Mouse (Mus musculus) thymus, adult 2 months (tissue): Measurements from ENCODE around the gene H2-T22. TPM values are rescaled to one million over a fixed set of nuclear protein-coding genes. Genes with fewer than 3 reads are reported as not detected.
A peak's percentile ranks its signal among the peaks of the same experiment; 100 is the strongest.
"Not testable (repeated sequence)": the region's sequence is repeated elsewhere in the genome, so short reads cannot be mapped to it uniquely, and the experiment has no call there.

Source experiments
- DNase-seq: peaks from one replicate; pipeline ENCODE4 v3.0.0; 2021
- H3K27ac ChIP-seq: fragments of 200-500 bp; 2 replicates; pipeline ENCODE4 v1.5.1; 2012; ENCODE audit warnings: low read length, control low read depth; ENCODE audit not compliant: control insufficient read depth, insufficient read depth
- H3K27me3 ChIP-seq: fragments of 200-500 bp; 2 replicates; pipeline ENCODE4 v1.6.1; 2012; ENCODE audit warnings: mild to moderate bottlenecking, low read length, moderate library complexity, mixed read lengths; ENCODE audit not compliant: control insufficient read depth, insufficient read depth
- H3K36me3 ChIP-seq: fragments of 200-500 bp; 2 replicates; pipeline ENCODE4 v1.6.1; 2012; ENCODE audit warnings: mild to moderate bottlenecking, low read length, moderate library complexity; ENCODE audit not compliant: control insufficient read depth, insufficient read depth
- H3K4me1 ChIP-seq: fragments of 200-500 bp; replicated peaks from 2 replicates; pipeline ENCODE4 v1.6.1; 2012; ENCODE audit warnings: low read length; ENCODE audit not compliant: control insufficient read depth, insufficient read depth
- H3K4me3 ChIP-seq: fragments of 200-500 bp; 2 replicates; pipeline ENCODE4 v1.5.1; 2012; ENCODE audit warnings: mild to moderate bottlenecking, low read length, control low read depth, moderate library complexity; ENCODE audit not compliant: control insufficient read depth, insufficient read depth
- CTCF ChIP-seq: fragments of 200-500 bp; IDR thresholded peaks from 2 replicates; pipeline ENCODE4 v1.5.1; 2012; ENCODE audit warnings: mild to moderate bottlenecking, control low read depth, low read length, moderate library complexity, borderline replicate concordance; ENCODE audit not compliant: control insufficient read depth, poor library complexity, insufficient read depth; ENCODE audit errors: extremely low read depth
- POLR2A ChIP-seq: fragments of 200-500 bp; IDR thresholded peaks from 2 replicates; pipeline ENCODE4 v1.6.1; 2012; ENCODE audit warnings: mild to moderate bottlenecking, low read length, control low read depth, moderate library complexity; ENCODE audit not compliant: control insufficient read depth, poor library complexity, insufficient read depth; ENCODE audit errors: extremely low read depth
- WGBS: fragments of 180-500 bp; shearing (Covaris S2); methylation state at CpG from one replicate; pipeline ENCODE4 v1.1.7; 2018; 5-methylcytosine and 5-hydroxymethylcytosine counted together
- polyA plus RNA-seq: library from polyadenylated mRNA; depleted of rRNA; stranded (reverse); fragments of >200 nt; gene quantifications from 2 replicates; pipeline ENCODE4 v1.2.3, GENCODE M21; 2012

Gene H2-T22
- polyA plus RNA-seq, 1 experiment = 119 TPM

DNA sequence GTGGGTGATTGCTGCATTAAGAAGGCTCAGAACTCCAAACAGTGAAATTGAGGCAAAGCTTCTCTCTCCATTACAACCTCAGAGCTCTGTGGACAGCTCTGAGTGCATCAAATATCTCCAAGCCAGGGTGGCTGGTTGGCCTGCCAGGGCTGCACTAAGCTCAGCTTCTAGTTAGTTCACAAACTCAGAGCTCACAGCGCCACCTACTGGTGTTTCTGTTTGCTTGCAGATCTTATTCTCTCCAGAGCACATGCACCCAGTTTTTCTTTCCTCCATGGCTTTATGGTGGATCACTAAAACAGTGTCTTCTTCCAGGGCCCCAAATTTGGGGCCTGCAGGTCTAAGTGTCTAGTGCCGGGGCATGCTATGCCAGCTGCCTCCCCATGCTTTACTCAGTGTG is 18.3 kb upstream of the H2-T22 start:
- no peak overlapping the region for H3K4me3 ChIP-seq
- no peak overlapping the region for H3K27ac ChIP-seq
- no peaks in the 10 kb centered on the region for H3K36me3 ChIP-seq
- 33% methylated on average over 2 of the region's 2 CpGs for whole genome bisulfite sequencing
- peak; percentile 95 for DNase-seq
- peaks cover 4% of the 10 kb centered on the region; the same call in 1 of the 2 replicates for H3K4me1 ChIP-seq
- no peaks in the 10 kb centered on the region for H3K27me3 ChIP-seq
- TF ChIP-seq POLR2A (no peak), CTCF (no peak)

DNA sequence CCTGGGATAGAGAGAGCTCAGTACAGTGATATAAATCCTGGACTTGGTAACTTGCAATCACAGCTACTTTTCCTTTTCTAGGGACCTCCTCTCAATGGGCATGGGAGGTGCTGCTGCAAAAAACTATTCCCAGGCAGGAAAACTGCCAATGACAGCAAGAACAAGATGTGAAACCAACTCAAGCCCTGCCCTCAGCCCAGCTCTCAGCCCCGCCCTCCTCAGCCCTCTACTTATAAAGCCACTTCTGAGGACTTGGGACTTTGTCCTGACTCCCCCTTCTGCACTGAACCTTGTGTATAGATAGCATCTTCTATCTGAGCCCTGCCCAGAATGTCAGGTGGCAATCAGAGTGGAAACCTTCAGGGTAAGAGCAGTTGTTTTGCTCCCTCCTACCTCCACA is 15.8 kb upstream of the H2-T22 start, which contains the start of gene Gm11127:
Gene Gm11127 (minus strand): TSS at position 10 of the 400 bp plus-strand sequence.
- not testable (repeated sequence) for H3K4me3 ChIP-seq, H3K27ac ChIP-seq, DNase-seq, H3K4me1 ChIP-seq, H3K27me3 ChIP-seq, H3K36me3 ChIP-seq
- 81% methylated on average over 1 of the region's 1 CpGs for WGBS

GRCm38 (mm10) chr17:36057927-36058326 is 15.4 kb upstream of the H2-T22 start:
- not testable (repeated sequence) for H3K27ac ChIP-seq, DNase-seq, H3K36me3 ChIP-seq, H3K27me3 ChIP-seq, H3K4me3 ChIP-seq, H3K4me1 ChIP-seq
- WGBS = 94% methylated on average over 25 of the region's 25 CpGs

DNA sequence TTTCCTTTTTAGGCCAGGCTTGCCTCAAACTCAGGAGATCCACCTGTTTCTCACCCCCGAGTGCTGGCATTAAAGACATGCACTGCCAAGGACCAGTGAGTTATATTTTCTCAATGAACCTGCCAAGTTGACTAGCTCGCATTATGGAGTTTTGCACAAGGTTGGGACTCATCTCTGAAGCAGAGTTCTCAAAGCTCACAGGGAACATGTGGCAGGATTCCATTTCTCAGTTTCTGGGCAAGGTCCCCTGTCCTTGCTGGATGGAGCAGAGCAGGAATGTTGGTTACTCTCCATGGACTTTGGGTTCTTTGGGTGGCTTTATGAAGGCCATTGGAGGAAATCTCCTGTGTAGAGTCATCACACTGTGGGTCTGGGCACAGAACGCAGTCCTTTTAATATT is 739 bp upstream of the H2-T22 start:
- WGBS = 18% methylated on average over 3 of the region's 3 CpGs
- Histone ChIP-seq H3K36me3 (no peaks in the 10 kb centered on the region), H3K27me3 (no peaks in the 10 kb centered on the region), H3K4me3 (peak overlapping the region; percentile 95), H3K4me1 (peaks cover 22% of the 10 kb centered on the region), H3K27ac (peak overlapping the region; percentile 86)
- TF ChIP-seq CTCF (no peak), POLR2A (no peak)
- no peak for DNase-seq

DNA sequence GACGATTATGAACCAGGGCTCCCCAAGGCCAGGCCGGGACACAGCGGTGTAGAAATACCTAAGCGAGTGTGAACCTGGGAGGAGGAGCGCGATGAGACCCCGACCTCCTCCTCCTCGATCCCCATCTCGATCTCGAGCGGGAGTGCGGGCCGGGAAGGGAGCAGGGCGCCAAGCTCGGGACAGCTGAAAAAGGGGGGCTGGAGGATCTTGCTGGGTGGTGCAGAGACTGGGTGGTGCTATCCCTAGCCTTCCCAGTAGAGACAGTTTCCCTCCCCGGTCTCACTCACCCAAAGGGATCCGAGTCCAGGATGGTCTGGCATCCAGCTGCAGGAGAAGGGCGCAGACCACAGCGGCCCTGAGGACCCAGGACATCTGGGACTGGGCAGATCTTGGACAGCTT is 492 bp downstream of the H2-T22 start:
- 2% methylated on average over 19 of the region's 19 CpGs for WGBS
- H3K36me3 ChIP-seq, H3K27me3 ChIP-seq, DNase-seq, H3K27ac ChIP-seq: not testable (repeated sequence)
- 0 out of 2 replicates have a peak, but pooled peaks have one; percentile 20 for TF ChIP-seq CTCF
- Histone ChIP-seq H3K4me3 (peak overlapping the region; percentile 60), H3K4me1 (peaks cover 22% of the 10 kb centered on the region)

DNA sequence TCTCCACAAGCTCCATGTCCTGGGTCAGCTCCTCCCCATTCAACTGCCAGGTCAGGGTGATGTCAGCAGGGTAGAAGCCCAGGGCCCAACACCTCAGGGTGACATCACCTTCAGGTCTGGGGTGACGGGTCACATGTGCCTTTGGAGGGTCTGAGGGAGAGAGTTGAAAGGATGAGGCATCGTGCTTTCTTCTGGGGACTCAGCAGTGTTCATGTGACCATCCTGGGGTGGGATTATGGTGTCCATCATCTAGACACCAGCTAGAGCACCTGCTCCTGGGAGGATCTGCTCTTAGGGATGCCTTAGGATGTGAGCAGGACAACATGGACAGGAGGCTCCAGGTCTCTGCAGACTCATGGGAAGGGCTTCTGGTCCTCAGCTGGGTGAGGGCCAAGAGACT is 1.9 kb downstream of the H2-T22 start:
- not testable (repeated sequence) for H3K4me3 ChIP-seq, DNase-seq, H3K27me3 ChIP-seq, H3K27ac ChIP-seq, H3K36me3 ChIP-seq
- peaks cover 22% of the 10 kb centered on the region for H3K4me1 ChIP-seq
- 91% methylated on average over 2 of the region's 2 CpGs for WGBS

- not testable (repeated sequence) for DNase-seq, H3K27ac ChIP-seq, H3K27me3 ChIP-seq, H3K4me1 ChIP-seq, H3K36me3 ChIP-seq, H3K4me3 ChIP-seq
- 96% methylated on average over 13 of the region's 13 CpGs for WGBS
Measured at GRCm38 (mm10) chr17:36036126-36036525, 6.4 kb downstream of the H2-T22 start.

GRCm38 (mm10) chr17:36035010-36035638 is 7.4 kb downstream of the H2-T22 start:
- not testable (repeated sequence) for H3K27ac ChIP-seq, H3K27me3 ChIP-seq, H3K36me3 ChIP-seq, H3K4me3 ChIP-seq
- WGBS = 57% methylated on average over 3 of the region's 3 CpGs
- peak; percentile 80 for DNase-seq
- peaks cover 16% of the 10 kb centered on the region for H3K4me1 ChIP-seq

- H3K4me3 ChIP-seq, H3K27ac ChIP-seq, DNase-seq, H3K36me3 ChIP-seq, H3K27me3 ChIP-seq: not testable (repeated sequence)
- WGBS = 90% methylated on average over 3 of the region's 3 CpGs
- peaks cover 16% of the 10 kb centered on the region for H3K4me1 ChIP-seq
Measured at GRCm38 (mm10) chr17:36034524-36034923, 8.0 kb downstream of the H2-T22 start.
